Mouse (Mus musculus): ENCODE results near the gene Gm14308. TPM values are rescaled to one million over a fixed set of nuclear protein-coding genes. Genes with fewer than 3 reads are reported as not detected.
"Not testable (repeated sequence)": the region's sequence is repeated elsewhere in the genome, so short reads cannot be mapped to it uniquely, and the experiment has no call there.

Gm14308 gene
- polyA plus RNA-seq (2011; ENCODE audit: insufficient read depth, insufficient read length, low replicate concordance, missing spikeins): 1.9 TPM in 1 of 2 replicates, not detected in the other

DNA sequence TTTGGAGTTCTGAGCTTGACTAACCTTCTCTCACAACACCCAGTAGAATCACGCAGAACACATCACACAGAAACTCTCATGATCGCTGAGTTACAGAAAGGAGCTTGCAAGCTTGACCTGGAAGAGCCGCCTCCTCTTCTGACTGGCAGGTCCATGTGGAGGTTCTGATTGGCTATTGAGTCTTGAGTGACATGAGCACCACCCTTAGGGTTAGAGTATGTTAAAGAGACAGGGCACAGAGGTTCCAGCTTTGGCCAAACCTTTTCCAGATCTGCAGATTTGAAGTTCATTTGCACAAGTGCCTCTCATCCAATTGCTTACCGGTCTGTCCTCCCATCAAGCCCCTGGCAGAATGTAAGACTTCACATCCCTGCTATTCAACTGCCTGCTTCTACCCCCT, at the start of gene Gm14308:
Gene Gm14308, minus strand, starts transcription at position 101 of the 400 bp plus-strand sequence.
- H3K4me1 ChIP-seq (ENCODE audit: control insufficient read depth, insufficient read depth, low read length); H3K27ac ChIP-seq (ENCODE audit: control insufficient read depth, insufficient read depth, low read depth, low read length, poor library complexity); H3K4me3 ChIP-seq (replicated peaks; ENCODE audit: control insufficient read depth, low read depth, low read length): not testable (repeated sequence)
- no CpG with 5 or more reads among the region's 4 CpGs for WGBS

DNA sequence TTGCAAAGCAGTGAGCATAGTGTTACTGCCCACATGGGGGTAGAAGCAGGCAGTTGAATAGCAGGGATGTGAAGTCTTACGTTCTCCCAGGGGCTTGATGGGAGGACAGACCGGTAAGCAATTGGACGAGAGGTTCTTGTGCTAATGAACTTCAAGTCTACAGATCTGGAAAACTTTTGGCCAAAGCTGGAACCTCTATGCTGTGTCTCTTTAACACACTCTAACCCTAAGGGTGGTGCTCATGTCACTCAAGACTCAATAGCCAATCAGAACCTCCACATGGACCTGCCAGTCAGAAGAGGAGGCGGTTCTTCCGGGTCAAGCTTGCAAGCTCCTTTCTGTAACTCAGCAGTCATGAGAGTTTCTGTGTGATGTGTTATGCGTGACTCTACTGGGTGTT, 34.1 kb upstream of the Gm14308 start, which contains the start of gene Zfp973:
Gene Zfp973, plus strand, starts transcription at position 301 of the 400 bp plus-strand sequence.
- H3K4me1 ChIP-seq (ENCODE audit: control insufficient read depth, insufficient read depth, low read length); H3K27ac ChIP-seq (ENCODE audit: control insufficient read depth, insufficient read depth, low read depth, low read length, poor library complexity); H3K4me3 ChIP-seq (replicated peaks; ENCODE audit: control insufficient read depth, low read depth, low read length): not testable (repeated sequence)
- no CpG with 5 or more reads among the region's 6 CpGs for WGBS

Other genes starting within 250 kb of the Gm14308 start
- gene Gm14435, start 212.8 kb downstream of the Gm14308 start, polyA plus RNA-seq (2011; ENCODE audit: insufficient read depth, insufficient read length, low replicate concordance, missing spikeins): not detected in 2 replicates
- gene Gm14434, start 149.6 kb downstream of the Gm14308 start, polyA plus RNA-seq (2011; ENCODE audit: insufficient read depth, insufficient read length, low replicate concordance, missing spikeins): not detected in 2 replicates
- not detected in 2 replicates for gene Zfp967, start 115.3 kb downstream of the Gm14308 start, polyA plus RNA-seq (2011; ENCODE audit: insufficient read depth, insufficient read length, low replicate concordance, missing spikeins)
- 2.7 TPM in 1 of 2 replicates, not detected in the other for gene Zfp973, start 34.2 kb upstream of the Gm14308 start, polyA plus RNA-seq (2011; ENCODE audit: insufficient read depth, insufficient read length, low replicate concordance, missing spikeins)
- gene Gm14305, start 72.0 kb upstream of the Gm14308 start, polyA plus RNA-seq (2011; ENCODE audit: insufficient read depth, insufficient read length, low replicate concordance, missing spikeins): not detected in 2 replicates
- 2.3 TPM in 1 of 2 replicates, not detected in the other for gene Gm14295, start 162.3 kb upstream of the Gm14308 start, polyA plus RNA-seq (2011; ENCODE audit: insufficient read depth, insufficient read length, low replicate concordance, missing spikeins)
- gene Gm14408, start 194.8 kb upstream of the Gm14308 start, polyA plus RNA-seq (2011; ENCODE audit: insufficient read depth, insufficient read length, low replicate concordance, missing spikeins): not detected in 2 replicates

All from bone marrow, adult 2 months (tissue).